Mouse (Mus musculus): ENCODE measurements around the gene Pgrmc2. TPM values are rescaled to one million over a fixed set of nuclear protein-coding genes. Genes with fewer than 3 reads are reported as not detected.

Gene Pgrmc2
- polyA plus RNA-seq, 1 experiment from 2014 or later: 32.5 TPM

- no peaks in the 10 kb centered on the region for H3K9me3 ChIP-seq (ENCODE audit: control insufficient read depth, low read length)
- H3K4me3 ChIP-seq (ENCODE audit: low read depth, low read length): peak overlapping the region; percentile 96
- peaks cover 4% of the 10 kb centered on the region; the same call in 1 of the 2 replicates for H3K4me1 ChIP-seq (replicated peaks; ENCODE audit: control insufficient read depth, insufficient read depth)
- no peaks in the 10 kb centered on the region for H3K27me3 ChIP-seq (ENCODE audit: control insufficient read depth, insufficient read depth, low read length)
- 1% methylated on average over 32 of the region's 43 CpGs for WGBS
- H3K27ac ChIP-seq (replicated peaks): peak overlapping the region; percentile 94
- H3K36me3 ChIP-seq (ENCODE audit: control insufficient read depth, insufficient read depth, low read length): no peaks in the 10 kb centered on the region
- peak; percentile 29 for ATAC-seq (ENCODE audit: low FRiP score, low TSS enrichment)
- peak overlapping the region; percentile 85 for H3K9ac ChIP-seq (ENCODE audit: low read length)
- DNase-seq (ENCODE audit: low spot score): no peak
- peak overlapping the region; percentile 93 for H3K4me2 ChIP-seq (replicated peaks; ENCODE audit: low read depth)
- TF ChIP-seq EP300 (optimal IDR thresholded peaks at IDR 0.05) (no peak), CTCF (IDR thresholded peaks at IDR 0.05; ENCODE audit: low read depth) (no peak)
Observed at GRCm38 (mm10) chr3:41082520-41082884, 344 bp downstream of the Pgrmc2 start.

- TF ChIP-seq CTCF (IDR thresholded peaks at IDR 0.05; ENCODE audit: low read depth) (no peak), EP300 (optimal IDR thresholded peaks at IDR 0.05) (no peak)
- no peaks in the 10 kb centered on the region for H3K9me3 ChIP-seq (ENCODE audit: control insufficient read depth, low read length)
- H3K27ac ChIP-seq (replicated peaks): peak overlapping the region; percentile 94
- peak overlapping the region; percentile 96 for H3K4me3 ChIP-seq (ENCODE audit: low read depth, low read length)
- H3K4me1 ChIP-seq (replicated peaks; ENCODE audit: control insufficient read depth, insufficient read depth): peaks cover 4% of the 10 kb centered on the region; the same call in 1 of the 2 replicates
- no peaks in the 10 kb centered on the region for H3K27me3 ChIP-seq (ENCODE audit: control insufficient read depth, insufficient read depth, low read length)
- peak overlapping the region; percentile 85 for H3K9ac ChIP-seq (ENCODE audit: low read length)
- 3% methylated on average over 23 of the region's 23 CpGs for WGBS
- peak; percentile 34 for DNase-seq (ENCODE audit: low spot score)
- no peaks in the 10 kb centered on the region for H3K36me3 ChIP-seq (ENCODE audit: control insufficient read depth, insufficient read depth, low read length)
- peak overlapping the region; percentile 93 for H3K4me2 ChIP-seq (replicated peaks; ENCODE audit: low read depth)
- ATAC-seq (ENCODE audit: low FRiP score, low TSS enrichment): no peak
Observed at GRCm38 (mm10) chr3:41081474-41082301, 1.2 kb downstream of the Pgrmc2 start.

- Histone ChIP-seq H3K9ac (ENCODE audit: low read length) (no peak overlapping the region), H3K36me3 (ENCODE audit: control insufficient read depth, insufficient read depth, low read length) (no peaks in the 10 kb centered on the region), H3K4me1 (replicated peaks; ENCODE audit: control insufficient read depth, insufficient read depth) (peaks cover 4% of the 10 kb centered on the region; the same call in 1 of the 2 replicates), H3K27ac (replicated peaks) (no peak overlapping the region), H3K4me2 (replicated peaks; ENCODE audit: low read depth) (peak overlapping the region; percentile 27; the same call in 1 of the 2 replicates), H3K9me3 (ENCODE audit: control insufficient read depth, low read length) (no peaks in the 10 kb centered on the region), H3K27me3 (ENCODE audit: control insufficient read depth, insufficient read depth, low read length) (no peaks in the 10 kb centered on the region), H3K4me3 (ENCODE audit: low read depth, low read length) (peak overlapping the region; percentile 4; the same call in 1 of the 2 replicates)
- TF ChIP-seq CTCF (IDR thresholded peaks at IDR 0.05; ENCODE audit: low read depth) (no peak), EP300 (optimal IDR thresholded peaks at IDR 0.05) (no peak)
- DNase-seq (ENCODE audit: low spot score) (peak; percentile 29), ATAC-seq (ENCODE audit: low FRiP score, low TSS enrichment) (no peak)
- 31% methylated on average over 3 of the region's 3 CpGs for whole genome bisulfite sequencing
Observed at GRCm38 (mm10) chr3:41080724-41081123, 2.1 kb downstream of the Pgrmc2 start.

GRCm38 (mm10) chr3:41078673-41079072 lies 4.2 kb downstream of the Pgrmc2 start:
- Histone ChIP-seq H3K27me3 (ENCODE audit: control insufficient read depth, insufficient read depth, low read length) (no peaks in the 10 kb centered on the region), H3K9me3 (ENCODE audit: control insufficient read depth, low read length) (no peaks in the 10 kb centered on the region), H3K27ac (replicated peaks) (no peak overlapping the region), H3K4me1 (replicated peaks; ENCODE audit: control insufficient read depth, insufficient read depth) (peaks cover 4% of the 10 kb centered on the region; the same call in 1 of the 2 replicates), H3K36me3 (ENCODE audit: control insufficient read depth, insufficient read depth, low read length) (no peaks in the 10 kb centered on the region), H3K4me3 (ENCODE audit: low read depth, low read length) (no peak overlapping the region), H3K4me2 (replicated peaks; ENCODE audit: low read depth) (no peak overlapping the region), H3K9ac (ENCODE audit: low read length) (no peak overlapping the region)
- TF ChIP-seq EP300 (optimal IDR thresholded peaks at IDR 0.05) (no peak), CTCF (IDR thresholded peaks at IDR 0.05; ENCODE audit: low read depth) (no peak)
- DNase-seq (ENCODE audit: low spot score) (no peak), ATAC-seq (ENCODE audit: low FRiP score, low TSS enrichment) (no peak)
- 90% methylated on average over 2 of the region's 2 CpGs for WGBS

- H3K4me1 ChIP-seq (replicated peaks; ENCODE audit: control insufficient read depth, insufficient read depth): no peaks in the 10 kb centered on the region
- no peak overlapping the region for H3K27ac ChIP-seq (replicated peaks)
- 73% methylated on average over 8 of the region's 8 CpGs for WGBS
- no peak overlapping the region for H3K9ac ChIP-seq (ENCODE audit: low read length)
- no peak for TF ChIP-seq EP300 (optimal IDR thresholded peaks at IDR 0.05)
- TF ChIP-seq CTCF (IDR thresholded peaks at IDR 0.05; ENCODE audit: low read depth): no peak
- H3K27me3 ChIP-seq (ENCODE audit: control insufficient read depth, insufficient read depth, low read length): no peaks in the 10 kb centered on the region
- H3K9me3 ChIP-seq (ENCODE audit: control insufficient read depth, low read length): no peaks in the 10 kb centered on the region
- no peak overlapping the region for H3K4me2 ChIP-seq (replicated peaks; ENCODE audit: low read depth)
- H3K36me3 ChIP-seq (ENCODE audit: control insufficient read depth, insufficient read depth, low read length): no peaks in the 10 kb centered on the region
- ATAC-seq (ENCODE audit: low FRiP score, low TSS enrichment) (no peak), DNase-seq (ENCODE audit: low spot score) (no peak)
- no peak overlapping the region for H3K4me3 ChIP-seq (ENCODE audit: low read depth, low read length)
Observed at GRCm38 (mm10) chr3:41075376-41075775, 7.5 kb downstream of the Pgrmc2 start.

GRCm38 (mm10) chr3:41070519-41070918 lies 12.3 kb downstream of the Pgrmc2 start:
- H3K9me3 ChIP-seq (ENCODE audit: control insufficient read depth, low read length): no peaks in the 10 kb centered on the region
- DNase-seq (ENCODE audit: low spot score) (no peak), ATAC-seq (ENCODE audit: low FRiP score, low TSS enrichment) (no peak)
- no peaks in the 10 kb centered on the region for H3K27me3 ChIP-seq (ENCODE audit: control insufficient read depth, insufficient read depth, low read length)
- TF ChIP-seq CTCF (IDR thresholded peaks at IDR 0.05; ENCODE audit: low read depth): peak; percentile 61
- TF ChIP-seq EP300 (optimal IDR thresholded peaks at IDR 0.05): no peak
- no peak overlapping the region for H3K4me2 ChIP-seq (replicated peaks; ENCODE audit: low read depth)
- H3K36me3 ChIP-seq (ENCODE audit: control insufficient read depth, insufficient read depth, low read length): 0 out of 2 replicates have a peak, but pooled peaks cover 9% of the 10 kb centered on the region
- H3K4me1 ChIP-seq (replicated peaks; ENCODE audit: control insufficient read depth, insufficient read depth): no peaks in the 10 kb centered on the region
- H3K4me3 ChIP-seq (ENCODE audit: low read depth, low read length): no peak overlapping the region
- 66% methylated on average over 2 of the region's 2 CpGs for WGBS
- H3K9ac ChIP-seq (ENCODE audit: low read length): no peak overlapping the region
- no peak overlapping the region for H3K27ac ChIP-seq (replicated peaks)

Measured in stomach, postnatal 0 days (tissue).